Mouse (Mus musculus): ENCODE measurements at regions not wholly inside any gene's neighbourhood (a gene's known extent, or its start where the extent isn't known, plus 50 kb on each side); places are given as distances from the start of the nearest gene placed in this dataset.

GRCm38 (mm10) chr8:126785211-126785610 is 160.4 kb downstream of the Tomm20 start:
- no peaks in the 10 kb centered on the region for H3K27me3 ChIP-seq (ENCODE audit: insufficient read depth, low read length)
- no peak for ATAC-seq (ENCODE audit: insufficient read depth)
- no peak overlapping the region for H3K27ac ChIP-seq (ENCODE audit: low read depth)
- no peak for TF ChIP-seq CTCF (IDR thresholded peaks at IDR 0.05; ENCODE audit: low read depth)
- no peaks in the 10 kb centered on the region for H3K36me3 ChIP-seq (ENCODE audit: insufficient read depth)
- no peak overlapping the region for H3K4me3 ChIP-seq (ENCODE audit: low read depth, low read length)
- no peak overlapping the region for H3K4me2 ChIP-seq
- no peak overlapping the region for H3K9ac ChIP-seq
- 58% methylated on average over 3 of the region's 3 CpGs for WGBS
- DNase-seq = no peak
- peaks cover 7% of the 10 kb centered on the region; the same call in 1 of the 2 replicates for H3K9me3 ChIP-seq (ENCODE audit: low read depth, low read length)
- peaks cover 10% of the 10 kb centered on the region; the same call in 1 of the 2 replicates for H3K4me1 ChIP-seq (ENCODE audit: insufficient read depth)

- Histone ChIP-seq H3K27me3 (ENCODE audit: insufficient read depth, low read length) (no peaks in the 10 kb centered on the region), H3K9me3 (ENCODE audit: low read depth, low read length) (peaks cover 7% of the 10 kb centered on the region; the same call in 1 of the 2 replicates), H3K4me1 (ENCODE audit: insufficient read depth) (peaks cover 10% of the 10 kb centered on the region; the same call in 1 of the 2 replicates), H3K4me3 (ENCODE audit: low read depth, low read length) (no peak overlapping the region), H3K36me3 (ENCODE audit: insufficient read depth) (no peaks in the 10 kb centered on the region), H3K9ac (no peak overlapping the region), H3K4me2 (no peak overlapping the region), H3K27ac (ENCODE audit: low read depth) (no peak overlapping the region)
- DNase-seq (no peak), ATAC-seq (ENCODE audit: insufficient read depth) (no peak)
- 62% methylated on average over 4 of the region's 4 CpGs for WGBS
- no peak for TF ChIP-seq CTCF (IDR thresholded peaks at IDR 0.05; ENCODE audit: low read depth)
Measured at GRCm38 (mm10) chr8:126784604-126785003, 161.0 kb downstream of the Tomm20 start.

DNA sequence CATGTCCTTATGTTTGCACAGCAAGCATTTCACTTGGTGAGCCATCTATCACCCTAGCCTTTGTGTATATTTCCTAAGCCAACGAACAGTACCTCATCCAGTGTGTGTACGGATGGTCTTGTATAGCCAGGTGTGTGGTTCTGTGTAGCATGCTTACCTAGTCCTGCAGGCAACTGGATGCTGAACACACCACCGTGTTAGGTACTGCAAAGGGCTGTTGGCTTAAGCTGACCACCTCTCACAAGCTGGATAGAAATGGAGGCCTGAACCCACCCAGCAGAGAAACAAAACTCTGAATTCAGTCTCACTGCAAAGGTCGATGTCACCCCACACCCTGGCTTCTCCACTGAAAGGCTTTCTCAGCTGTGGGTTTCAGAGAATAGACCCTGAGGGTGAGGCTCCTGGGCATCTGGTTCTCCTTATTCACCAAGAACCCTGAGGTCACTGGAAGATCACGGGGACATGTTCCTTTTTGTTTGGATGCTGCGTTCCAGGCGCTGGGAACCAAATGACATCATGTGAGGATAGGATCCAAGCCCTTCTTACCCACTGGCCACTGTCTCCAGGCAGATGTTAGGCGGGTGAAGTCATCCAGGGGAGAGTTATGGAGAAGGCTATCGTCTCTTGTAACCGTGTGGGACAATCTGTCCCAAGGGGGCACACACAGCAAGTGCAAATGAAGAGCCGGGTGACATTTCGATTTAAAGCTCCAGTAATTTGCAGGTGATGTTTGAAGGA is 161.8 kb downstream of the Tomm20 start:
- 48% methylated on average over 12 of the region's 12 CpGs for WGBS
- H3K27me3 ChIP-seq (ENCODE audit: insufficient read depth, low read length) = no peaks in the 10 kb centered on the region
- H3K9ac ChIP-seq = no peak overlapping the region
- no peak overlapping the region for H3K4me2 ChIP-seq
- peaks cover 7% of the 10 kb centered on the region; the same call in 1 of the 2 replicates for H3K9me3 ChIP-seq (ENCODE audit: low read depth, low read length)
- TF ChIP-seq CTCF (IDR thresholded peaks at IDR 0.05; ENCODE audit: low read depth) = no peak
- H3K27ac ChIP-seq (ENCODE audit: low read depth) = no peak overlapping the region
- no peak overlapping the region for H3K4me3 ChIP-seq (ENCODE audit: low read depth, low read length)
- ATAC-seq (ENCODE audit: insufficient read depth) (no peak), DNase-seq (no peak)
- 0 out of 2 replicates have a peak, but pooled peaks cover 6% of the 10 kb centered on the region for H3K4me1 ChIP-seq (ENCODE audit: insufficient read depth)
- H3K36me3 ChIP-seq (ENCODE audit: insufficient read depth) = no peaks in the 10 kb centered on the region

DNA sequence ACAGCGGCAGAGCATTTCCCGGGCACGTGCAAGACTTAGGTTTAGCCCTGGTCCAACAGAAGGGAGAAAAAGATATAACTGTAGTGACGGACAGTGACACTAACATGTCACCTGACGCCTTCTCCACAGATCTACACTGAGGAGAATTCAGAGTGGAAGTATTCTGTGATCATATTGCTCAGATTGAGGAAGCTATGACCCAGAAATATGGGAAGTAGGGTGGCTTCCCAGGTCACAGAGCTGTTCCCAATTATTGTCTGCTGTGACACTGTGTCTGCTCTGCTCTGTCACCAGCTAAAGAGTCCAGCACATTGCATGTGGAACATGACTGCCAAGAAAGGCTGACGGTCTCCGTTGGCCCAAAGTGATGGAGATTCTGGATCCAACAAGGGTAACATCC is 167.0 kb downstream of the Tomm20 start:
- H3K4me3 ChIP-seq (ENCODE audit: low read depth, low read length) = no peak overlapping the region
- DNase-seq (no peak), ATAC-seq (ENCODE audit: insufficient read depth) (no peak)
- WGBS = 82% methylated on average over 7 of the region's 7 CpGs
- no peaks in the 10 kb centered on the region for H3K36me3 ChIP-seq (ENCODE audit: insufficient read depth)
- no peaks in the 10 kb centered on the region for H3K4me1 ChIP-seq (ENCODE audit: insufficient read depth)
- no peaks in the 10 kb centered on the region for H3K9me3 ChIP-seq (ENCODE audit: low read depth, low read length)
- no peak overlapping the region for H3K4me2 ChIP-seq
- no peaks in the 10 kb centered on the region for H3K27me3 ChIP-seq (ENCODE audit: insufficient read depth, low read length)
- H3K9ac ChIP-seq = no peak overlapping the region
- no peak overlapping the region for H3K27ac ChIP-seq (ENCODE audit: low read depth)
- TF ChIP-seq CTCF (IDR thresholded peaks at IDR 0.05; ENCODE audit: low read depth) = no peak

- no peak overlapping the region for H3K9ac ChIP-seq
- no peak for TF ChIP-seq CTCF (IDR thresholded peaks at IDR 0.05; ENCODE audit: low read depth)
- no peak overlapping the region for H3K4me2 ChIP-seq
- ATAC-seq (ENCODE audit: insufficient read depth) = no peak
- no peaks in the 10 kb centered on the region for H3K27me3 ChIP-seq (ENCODE audit: insufficient read depth, low read length)
- no peaks in the 10 kb centered on the region for H3K36me3 ChIP-seq (ENCODE audit: insufficient read depth)
- H3K4me3 ChIP-seq (ENCODE audit: low read depth, low read length) = no peak overlapping the region
- DNase-seq = no peak
- 71% methylated on average over 7 of the region's 7 CpGs for WGBS
- H3K4me1 ChIP-seq (ENCODE audit: insufficient read depth) = no peaks in the 10 kb centered on the region
- no peak overlapping the region for H3K27ac ChIP-seq (ENCODE audit: low read depth)
- H3K9me3 ChIP-seq (ENCODE audit: low read depth, low read length) = no peaks in the 10 kb centered on the region
Measured at GRCm38 (mm10) chr8:126778131-126778530, 167.5 kb downstream of the Tomm20 start.

DNA sequence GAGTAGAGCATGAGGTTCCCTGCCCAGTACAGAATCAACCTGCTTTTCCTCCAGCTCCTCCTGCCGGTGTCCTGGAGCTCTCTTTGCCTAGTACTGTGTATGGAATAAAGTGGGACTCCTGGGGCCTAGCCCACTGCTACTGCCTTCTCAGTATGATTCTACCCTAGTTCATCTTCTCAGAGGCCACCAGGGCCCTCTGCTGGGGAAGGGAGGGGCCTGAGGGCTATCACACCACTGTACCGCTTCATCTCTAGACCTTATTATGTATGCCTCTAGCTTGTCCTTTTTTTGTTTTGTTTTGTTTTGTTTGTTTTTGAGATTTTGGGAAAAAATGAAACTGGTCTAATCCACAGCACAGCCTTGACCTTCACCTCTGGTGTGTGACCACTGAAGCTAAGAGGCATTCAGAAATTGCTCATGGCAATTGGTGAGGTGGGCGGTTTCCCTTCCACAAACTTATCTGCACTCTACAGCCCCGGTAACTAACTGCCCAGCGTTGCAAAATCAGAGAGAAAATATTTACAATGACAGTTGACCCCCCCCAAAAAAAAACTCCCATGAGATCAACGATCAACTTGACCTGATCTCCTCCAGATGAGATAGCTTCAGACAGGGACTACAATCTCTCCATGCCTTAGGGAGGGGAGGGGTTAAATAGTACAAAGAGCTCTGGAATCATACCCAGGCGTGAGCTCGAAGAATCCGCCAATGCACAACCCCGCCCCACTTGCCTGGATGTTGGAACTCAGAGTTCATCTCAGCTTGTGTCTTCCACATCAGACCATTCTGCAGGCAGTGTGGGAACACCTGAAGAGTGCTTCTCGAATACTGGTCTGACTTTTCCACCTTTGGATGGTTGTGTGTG is 168.8 kb downstream of the Tomm20 start:
- no peak overlapping the region for H3K4me3 ChIP-seq (ENCODE audit: low read depth, low read length)
- no peaks in the 10 kb centered on the region for H3K27me3 ChIP-seq (ENCODE audit: insufficient read depth, low read length)
- TF ChIP-seq CTCF (IDR thresholded peaks at IDR 0.05; ENCODE audit: low read depth) = no peak
- DNase-seq (no peak), ATAC-seq (ENCODE audit: insufficient read depth) (no peak)
- WGBS = 76% methylated on average over 11 of the region's 11 CpGs
- no peaks in the 10 kb centered on the region for H3K36me3 ChIP-seq (ENCODE audit: insufficient read depth)
- no peak overlapping the region for H3K9ac ChIP-seq
- H3K27ac ChIP-seq (ENCODE audit: low read depth) = no peak overlapping the region
- H3K9me3 ChIP-seq (ENCODE audit: low read depth, low read length) = no peaks in the 10 kb centered on the region
- no peak overlapping the region for H3K4me2 ChIP-seq
- no peaks in the 10 kb centered on the region for H3K4me1 ChIP-seq (ENCODE audit: insufficient read depth)

GRCm38 (mm10) chr8:126775334-126775733 is 170.3 kb downstream of the Tomm20 start:
- DNase-seq (no peak), ATAC-seq (ENCODE audit: insufficient read depth) (no peak)
- Histone ChIP-seq H3K9me3 (ENCODE audit: low read depth, low read length) (no peaks in the 10 kb centered on the region), H3K4me3 (ENCODE audit: low read depth, low read length) (no peak overlapping the region), H3K27me3 (ENCODE audit: insufficient read depth, low read length) (no peaks in the 10 kb centered on the region), H3K36me3 (ENCODE audit: insufficient read depth) (no peaks in the 10 kb centered on the region), H3K9ac (no peak overlapping the region), H3K27ac (ENCODE audit: low read depth) (no peak overlapping the region), H3K4me2 (no peak overlapping the region), H3K4me1 (ENCODE audit: insufficient read depth) (no peaks in the 10 kb centered on the region)
- 53% methylated on average over 3 of the region's 3 CpGs for WGBS
- no peak for TF ChIP-seq CTCF (IDR thresholded peaks at IDR 0.05; ENCODE audit: low read depth)
